Mouse (Mus musculus) cerebral cortex, adult 2 months (tissue): ENCODE measurements around the gene Basp1.

Experiments used
- WGBS: fragments of 180-500 bp; shearing (Covaris S2); methylation state at CpG from one replicate; pipeline ENCODE4 v1.1.7; 2018; 5-methylcytosine and 5-hydroxymethylcytosine counted together

Basp1 gene

DNA sequence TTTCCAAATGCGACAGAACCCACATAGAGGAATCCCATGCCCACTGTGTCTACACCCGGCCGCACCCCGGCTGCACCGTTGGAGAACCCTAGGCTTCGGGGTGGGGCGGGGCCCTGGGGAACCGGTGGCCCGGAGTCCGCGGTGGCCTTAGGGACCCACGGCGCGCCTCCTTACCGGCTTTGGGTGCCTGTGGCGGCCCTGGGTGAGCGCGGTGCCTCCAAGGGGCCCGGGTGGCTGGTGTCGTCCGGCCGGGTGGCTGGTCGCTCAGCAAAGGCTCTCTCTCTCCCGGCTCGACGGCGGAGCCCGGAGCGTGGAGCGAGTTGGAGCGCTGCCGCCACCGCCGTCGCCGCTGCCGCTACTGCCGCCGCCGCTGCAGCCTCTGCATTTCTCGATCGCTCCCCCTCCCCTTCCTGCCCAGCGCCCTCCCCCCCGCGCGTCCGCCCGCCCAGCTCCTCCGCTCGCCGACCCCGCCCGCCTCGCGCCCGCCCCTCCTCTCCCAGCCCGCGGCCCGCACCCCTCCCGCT is at the start of gene Basp1:
Gene Basp1 (minus strand): TSS at position 387 of the 524 bp plus-strand sequence.
- under 1% methylated on average over 37 of the region's 60 CpGs for WGBS

DNA sequence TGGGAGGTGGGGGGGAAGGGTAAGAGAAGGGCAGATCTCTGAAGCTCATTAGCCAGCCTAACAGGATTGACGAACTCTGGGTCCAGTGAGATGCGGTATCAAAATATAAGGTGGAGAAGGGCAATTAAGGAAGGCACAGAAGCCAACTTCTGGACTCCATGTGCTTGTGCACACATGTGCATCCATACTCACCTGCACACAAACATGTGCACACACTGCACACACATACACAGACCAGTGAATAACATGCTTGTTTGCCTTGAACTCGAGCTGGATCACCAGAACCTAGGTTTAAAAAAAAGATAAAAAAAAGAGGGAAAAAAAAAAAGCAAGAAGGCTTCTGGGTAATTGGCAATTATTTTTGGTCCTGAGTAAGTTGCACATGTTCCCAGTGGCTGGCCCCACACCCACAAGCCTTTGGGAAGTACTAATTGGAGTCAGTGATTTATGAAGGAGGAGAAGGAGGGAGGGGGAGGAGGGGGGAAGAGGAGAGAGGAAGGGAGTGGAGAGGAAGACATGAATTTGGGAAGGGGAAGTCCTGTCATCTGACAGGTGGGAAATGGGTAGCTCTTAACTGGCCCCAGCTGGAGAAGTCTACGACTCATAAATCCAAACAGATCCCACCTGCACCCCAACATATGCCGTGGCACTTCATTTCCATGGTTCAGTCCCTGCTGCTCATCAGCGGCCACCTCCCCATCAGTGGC is 48.6 kb upstream of the Basp1 start:
- WGBS: 75% methylated on average over 6 of the region's 6 CpGs

DNA sequence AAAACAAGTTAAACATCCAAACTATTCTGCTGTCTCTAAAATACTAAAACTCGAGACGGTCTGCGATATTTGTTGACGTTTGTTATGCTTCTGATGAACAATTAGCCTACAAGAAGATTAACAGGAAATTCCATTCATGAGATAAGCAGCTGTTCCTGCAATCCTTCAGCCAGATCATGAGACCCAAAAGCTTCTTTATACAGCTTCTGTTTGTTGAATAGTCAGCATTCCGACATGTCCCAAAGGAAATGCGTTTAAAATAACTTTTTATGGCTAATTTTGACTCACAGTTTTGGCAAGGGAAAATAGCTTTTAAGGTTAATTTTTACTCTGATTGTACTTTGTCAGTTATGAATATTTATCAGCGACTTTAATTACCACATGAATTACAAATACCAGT is 46.3 kb upstream of the Basp1 start:
- WGBS: 24% methylated on average over 7 of the region's 7 CpGs

DNA sequence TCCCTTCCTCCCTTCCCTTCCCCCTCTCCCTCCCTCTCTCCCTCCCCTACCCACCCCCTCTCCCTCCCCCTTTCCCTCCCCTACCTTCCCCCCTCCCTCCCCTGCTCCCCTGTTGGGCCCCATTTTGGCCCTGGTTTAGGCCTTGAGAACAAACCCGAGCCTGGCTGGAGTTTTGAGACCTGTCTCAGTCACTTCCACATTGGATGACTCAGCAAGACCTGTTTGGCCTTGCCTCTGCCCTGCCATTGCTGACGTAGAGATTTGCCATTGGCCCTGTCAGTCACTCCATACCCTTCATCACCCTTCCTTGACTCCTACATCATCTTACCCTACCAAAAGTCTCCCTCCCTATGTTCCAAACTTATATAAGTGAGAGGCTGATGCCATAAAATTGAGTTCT is 43.9 kb upstream of the Basp1 start:
- WGBS: 69% methylated on average over 2 of the region's 2 CpGs

DNA sequence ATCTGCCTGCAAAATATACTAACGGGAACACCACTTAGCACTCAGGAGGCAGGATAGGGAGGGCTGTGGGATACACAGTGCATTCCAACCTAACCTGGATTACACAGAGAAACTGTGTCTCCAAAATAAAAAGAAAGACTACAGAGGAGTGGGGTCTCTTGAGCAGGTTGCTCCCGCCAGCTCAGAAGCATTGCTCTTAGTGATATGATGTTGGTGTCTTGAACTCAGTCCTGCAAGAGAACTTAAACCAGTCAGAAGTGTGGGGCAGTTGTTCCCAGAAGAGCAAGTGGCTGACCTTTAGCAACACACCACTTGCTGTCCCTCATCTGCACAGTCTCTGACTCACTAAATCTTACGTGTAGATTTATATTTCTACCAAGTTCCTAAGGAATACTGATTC is 40.0 kb upstream of the Basp1 start:
- WGBS: 98% methylated on average over 3 of the region's 3 CpGs

DNA sequence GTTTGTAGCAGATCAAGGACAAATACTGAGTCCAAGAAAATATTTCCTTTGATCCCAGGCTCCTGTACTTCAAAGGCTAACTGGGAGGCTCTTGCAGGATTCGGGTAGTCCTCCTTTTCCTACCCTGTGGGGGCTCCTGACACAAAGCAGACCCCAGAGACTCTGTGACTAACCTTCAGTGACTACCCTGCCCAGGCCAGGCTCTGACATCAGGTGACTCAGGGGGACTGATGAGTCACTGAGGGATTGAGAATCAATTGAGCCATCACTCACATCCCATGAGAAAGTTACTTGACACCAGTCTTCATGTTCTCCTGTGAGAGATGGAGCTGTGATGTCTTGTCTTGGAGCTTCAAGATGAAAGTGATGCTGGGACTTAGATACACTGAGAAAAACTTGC is 35.8 kb upstream of the Basp1 start:
- 51% methylated on average over 1 of the region's 1 CpGs for WGBS

DNA sequence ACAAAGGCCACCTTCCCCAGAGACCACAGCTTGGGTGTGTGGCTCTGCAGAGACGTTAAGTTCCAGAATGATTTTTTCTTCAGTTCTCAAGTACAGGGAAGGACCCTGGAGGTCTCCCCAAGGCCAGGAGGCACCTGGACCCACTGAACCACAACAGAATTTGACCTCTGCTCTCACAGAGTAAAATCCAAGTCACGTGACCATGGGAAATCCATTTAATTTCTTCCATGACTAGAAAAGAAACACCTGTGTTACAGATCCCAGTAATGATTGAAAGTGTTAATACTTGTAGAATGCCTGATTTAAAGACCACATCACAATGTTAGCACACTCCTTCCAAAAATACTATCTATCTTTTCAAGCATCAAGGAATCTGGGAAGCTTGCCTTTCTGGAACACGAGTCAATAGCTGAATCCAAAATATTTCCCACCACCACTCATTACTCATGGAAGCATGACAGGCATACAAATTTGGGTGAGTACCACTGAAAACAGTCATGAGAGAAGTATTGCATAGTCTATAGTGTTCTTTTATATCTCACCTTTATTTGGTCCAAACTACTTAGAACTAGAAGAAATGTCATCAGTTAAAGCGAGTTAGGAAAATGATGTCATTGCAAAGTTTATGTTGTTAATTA is 35.3 kb upstream of the Basp1 start:
- WGBS: 72% methylated on average over 4 of the region's 4 CpGs

DNA sequence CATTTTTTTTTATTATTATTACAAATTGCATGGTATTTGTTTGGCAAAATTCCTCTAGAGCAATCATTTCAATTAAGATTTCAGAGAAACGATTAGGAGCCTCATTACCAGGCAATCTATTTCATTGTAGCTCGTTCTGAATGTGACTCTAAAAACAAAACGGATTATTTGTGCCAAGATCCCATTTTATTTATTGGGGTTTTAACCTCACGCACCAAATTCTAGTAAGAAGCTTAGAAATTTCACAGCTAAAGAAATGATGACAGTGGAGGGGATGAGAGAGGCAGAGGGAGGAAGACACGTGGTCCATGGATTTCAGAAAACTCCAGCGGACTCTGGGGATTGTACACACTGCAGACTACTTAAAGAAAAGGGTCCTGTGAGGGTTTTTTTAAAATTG is 33.6 kb upstream of the Basp1 start:
- 67% methylated on average over 6 of the region's 6 CpGs for WGBS

DNA sequence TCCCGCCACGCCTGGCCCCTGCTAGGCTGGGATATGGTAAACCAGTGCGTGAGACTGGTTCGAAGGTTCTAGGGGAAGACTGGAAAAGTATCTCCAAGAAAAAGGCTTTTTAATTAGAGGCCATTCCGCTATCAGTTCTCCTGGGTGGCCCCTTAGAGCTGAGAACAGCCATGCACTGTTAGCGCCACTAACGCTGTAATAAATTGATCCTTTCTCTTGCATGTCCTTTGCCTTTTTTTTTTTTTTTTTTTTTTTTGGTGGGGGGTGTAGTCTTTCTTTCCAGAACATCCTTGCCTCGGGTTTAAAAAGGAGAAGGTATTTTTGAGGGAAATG is 32.6 kb upstream of the Basp1 start:
- 67% methylated on average over 8 of the region's 8 CpGs for WGBS

DNA sequence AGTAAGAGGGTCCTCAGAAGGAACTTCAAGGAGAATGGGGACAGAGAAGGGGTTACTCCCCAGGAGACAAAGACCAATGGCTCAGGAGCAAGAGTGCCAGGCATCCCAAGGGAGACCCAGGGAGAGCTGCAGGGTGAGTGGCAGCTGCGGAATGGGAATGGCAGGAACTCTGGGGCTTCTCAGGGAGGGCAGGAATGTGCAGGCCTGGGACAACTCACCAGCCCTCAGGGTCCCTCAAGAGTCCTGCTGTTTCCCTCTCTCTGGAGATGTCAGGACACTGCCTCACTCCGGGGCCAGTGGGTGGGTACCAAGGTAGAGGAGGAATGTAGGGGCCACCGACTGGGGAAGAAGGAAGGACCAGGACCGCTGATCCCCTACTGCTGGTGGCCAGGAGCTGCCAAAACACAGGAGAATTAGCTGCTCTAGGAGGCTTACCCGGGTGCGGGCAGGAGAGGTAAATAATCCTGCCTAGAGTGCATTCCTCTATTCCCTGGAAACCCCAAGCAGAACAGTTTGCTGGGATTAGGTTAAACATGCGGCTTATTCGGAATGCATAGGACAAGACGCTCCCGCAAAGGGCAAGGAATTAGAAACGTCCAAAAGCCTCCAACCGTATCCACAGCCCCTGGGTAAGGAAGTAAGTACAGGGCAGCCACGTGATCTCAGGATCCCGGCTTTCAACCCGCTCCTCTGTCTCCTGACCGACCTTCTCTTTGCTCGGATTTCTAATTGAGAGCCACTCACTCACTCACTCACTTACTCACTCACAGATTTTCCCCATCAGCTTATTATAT is 32.0 kb upstream of the Basp1 start:
- WGBS: 50% methylated on average over 17 of the region's 17 CpGs

DNA sequence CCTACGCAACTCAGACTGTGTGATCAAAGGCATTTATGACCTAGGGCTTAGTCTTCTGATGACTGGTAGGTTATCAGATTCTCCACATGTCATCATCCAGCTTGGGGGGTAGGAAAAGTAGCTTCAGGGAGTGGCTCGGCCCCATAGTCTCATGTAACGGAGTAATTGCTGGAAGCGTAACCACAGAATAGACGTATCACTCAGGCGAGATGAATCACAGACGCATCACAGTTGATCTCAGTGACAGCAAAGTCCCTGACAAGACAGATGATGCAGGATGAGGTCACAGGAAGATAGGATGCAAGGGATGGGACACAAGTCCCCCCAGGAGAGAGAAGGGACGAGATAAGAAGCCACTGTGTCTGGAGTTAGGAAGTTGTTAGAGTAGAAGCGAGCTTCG is 30.6 kb upstream of the Basp1 start:
- WGBS: 92% methylated on average over 10 of the region's 10 CpGs

DNA sequence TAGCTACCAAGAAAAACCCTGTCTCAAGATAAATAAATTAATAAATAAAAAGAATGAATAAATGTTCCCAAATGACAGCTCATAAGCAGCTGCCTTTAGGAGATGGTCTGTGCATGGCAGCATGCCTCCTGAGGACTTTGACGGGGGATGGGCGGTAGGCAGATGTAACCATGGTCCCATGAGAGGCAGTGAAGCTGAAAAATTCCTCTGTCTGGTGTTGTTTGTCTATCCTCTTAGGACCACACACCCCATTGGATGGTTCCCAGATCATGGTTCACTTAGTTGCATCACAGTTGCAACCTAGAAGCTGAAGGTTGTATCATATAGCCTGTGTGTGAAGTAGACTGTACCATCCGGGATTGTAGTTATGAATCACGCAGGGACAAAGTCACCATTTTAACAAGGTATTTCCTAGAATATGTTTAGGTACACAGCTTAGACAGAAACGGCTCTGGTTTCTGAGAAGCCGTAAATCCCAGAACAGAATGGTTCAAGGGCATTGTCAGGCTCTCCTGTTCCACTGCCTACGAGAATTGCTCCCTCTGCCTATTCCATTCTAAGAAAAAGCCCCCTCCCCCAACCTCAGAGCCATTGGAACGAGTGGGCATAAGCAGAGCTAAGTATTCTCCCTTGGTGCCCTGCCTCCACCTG is 29.7 kb upstream of the Basp1 start:
- 90% methylated on average over 8 of the region's 8 CpGs for WGBS

DNA sequence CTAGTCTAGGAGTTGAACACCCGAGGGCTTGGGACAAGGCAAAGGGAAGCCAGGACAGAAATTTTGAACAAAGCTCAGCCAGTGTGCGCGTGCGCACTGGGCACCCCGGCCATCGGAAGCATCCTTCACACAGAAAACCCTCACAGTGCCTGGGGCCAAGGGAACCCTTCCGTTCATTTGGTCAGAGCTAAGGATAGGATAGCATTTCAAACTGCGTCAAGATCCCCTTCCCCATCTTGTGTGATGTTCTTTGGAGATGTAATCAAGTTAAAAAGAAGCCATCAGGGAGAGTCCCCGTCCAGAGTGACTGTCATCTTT is 28.3 kb upstream of the Basp1 start:
- WGBS: 76% methylated on average over 9 of the region's 9 CpGs

DNA sequence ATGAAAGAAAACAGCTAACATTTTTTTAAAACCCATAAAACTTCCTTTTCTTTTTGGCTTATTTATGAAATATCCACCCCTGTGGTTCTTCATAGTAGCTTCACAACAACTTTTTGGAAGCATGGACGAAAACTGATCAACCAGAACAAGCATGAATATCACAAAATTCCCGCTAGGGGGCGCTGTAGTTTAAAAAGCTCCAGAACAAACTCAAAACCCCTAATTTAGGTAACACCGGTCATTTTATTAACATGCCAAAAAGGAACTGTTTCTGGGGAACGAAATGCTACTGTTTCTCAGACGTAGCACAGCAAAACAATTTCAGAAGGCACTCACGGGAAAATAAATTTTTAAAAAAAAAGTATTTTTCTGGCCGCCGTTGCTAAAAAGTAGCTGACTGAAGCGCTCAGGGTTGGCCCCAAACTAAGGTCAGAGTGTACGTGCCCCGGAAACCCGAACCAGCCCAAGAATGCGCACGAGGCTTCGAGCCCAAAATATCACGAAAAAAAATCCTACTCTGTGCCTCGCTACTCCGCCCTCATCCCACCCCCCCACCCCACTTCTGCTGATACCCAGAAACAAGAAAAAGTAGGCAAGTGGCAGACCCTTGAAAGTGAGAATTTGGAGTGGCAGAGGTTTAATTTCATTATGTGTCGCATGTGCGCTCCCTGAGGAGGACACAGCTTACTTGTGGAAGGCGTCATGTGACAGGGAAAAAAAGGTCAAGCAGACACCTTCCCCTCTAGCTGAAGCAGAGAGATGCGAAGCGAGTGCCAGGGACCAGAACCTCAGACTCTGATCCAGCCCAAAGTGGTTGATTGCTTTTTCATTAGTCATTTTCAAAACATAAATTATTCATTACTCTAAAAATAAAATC is 27.7 kb upstream of the Basp1 start:
- 21% methylated on average over 24 of the region's 24 CpGs for WGBS

DNA sequence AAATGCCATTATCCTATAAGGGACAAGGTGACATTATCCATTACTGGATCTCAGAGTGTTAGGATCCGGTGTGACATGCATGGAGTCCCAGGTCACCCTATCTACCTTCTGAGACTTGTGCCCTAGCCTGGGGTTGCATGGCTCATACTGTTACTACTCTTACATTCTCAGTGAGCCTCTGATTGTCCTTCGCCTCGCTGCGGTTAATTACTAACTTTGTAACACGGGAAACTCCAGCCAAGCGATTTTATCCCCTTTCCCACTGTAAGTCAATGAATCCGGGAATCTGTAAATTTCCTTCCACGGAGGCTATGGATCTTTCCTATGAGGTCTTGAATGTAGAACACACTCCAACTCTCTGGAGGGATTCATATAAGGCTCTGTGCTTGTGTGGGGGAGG is 26.8 kb upstream of the Basp1 start:
- WGBS: 82% methylated on average over 8 of the region's 8 CpGs

DNA sequence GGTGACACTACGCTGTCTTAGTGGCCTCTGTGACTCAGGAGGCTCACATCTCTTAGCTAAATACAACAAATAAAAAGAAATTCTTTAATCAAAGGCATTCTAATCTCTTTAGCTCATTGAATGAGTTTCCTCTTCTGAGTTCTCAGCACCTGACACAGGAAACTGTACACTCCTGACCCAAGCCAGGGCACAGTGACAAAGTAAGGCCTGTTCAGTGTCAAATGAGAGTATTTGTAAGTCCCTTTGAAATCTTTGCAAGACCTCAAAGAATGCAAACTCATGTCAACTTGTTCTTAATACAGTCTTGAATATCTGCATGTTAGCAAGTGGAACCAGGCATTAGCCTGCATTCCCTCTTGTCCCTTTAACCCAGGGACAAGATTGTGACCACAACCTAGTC is 18.8 kb upstream of the Basp1 start:
- WGBS: 90% methylated on average over 1 of the region's 1 CpGs

DNA sequence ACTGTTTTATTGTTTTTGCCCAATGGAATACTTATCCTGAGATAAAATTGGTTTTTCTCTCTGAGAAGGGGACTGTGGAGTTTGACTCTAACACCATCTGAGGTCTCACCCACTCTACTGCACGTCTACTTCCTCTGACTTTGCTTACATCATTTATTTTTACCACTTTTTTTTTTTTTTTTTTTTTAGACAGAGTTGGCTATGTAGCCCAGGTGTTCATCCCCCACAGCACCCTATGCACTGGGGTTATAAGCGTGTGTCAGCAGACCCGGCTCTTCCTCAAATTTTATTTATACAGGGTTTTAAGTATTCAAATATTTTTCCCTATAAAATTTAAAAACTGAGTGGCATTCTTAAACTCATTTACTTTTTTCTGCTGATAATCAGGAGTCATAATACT is 16.6 kb upstream of the Basp1 start:
- 76% methylated on average over 3 of the region's 3 CpGs for WGBS

DNA sequence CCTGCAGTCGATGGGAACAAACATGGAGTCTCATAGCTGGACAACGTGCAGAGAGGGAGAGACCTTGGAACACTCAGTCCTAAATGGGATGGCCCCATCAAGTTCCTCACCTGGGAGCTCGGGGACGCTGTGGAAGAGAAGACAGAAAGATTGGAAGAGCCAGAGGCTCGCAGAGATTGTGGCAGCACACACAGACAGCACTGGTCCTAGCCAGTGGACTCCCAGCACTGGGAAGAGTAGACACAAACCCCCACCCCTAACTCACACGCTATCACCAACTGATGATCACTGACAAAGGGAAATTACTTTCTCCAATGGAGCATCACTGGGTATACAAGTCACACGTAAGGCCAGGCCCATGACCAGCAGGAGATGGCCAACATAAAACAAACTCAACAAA is 15.4 kb upstream of the Basp1 start:
- WGBS: 70% methylated on average over 7 of the region's 7 CpGs

DNA sequence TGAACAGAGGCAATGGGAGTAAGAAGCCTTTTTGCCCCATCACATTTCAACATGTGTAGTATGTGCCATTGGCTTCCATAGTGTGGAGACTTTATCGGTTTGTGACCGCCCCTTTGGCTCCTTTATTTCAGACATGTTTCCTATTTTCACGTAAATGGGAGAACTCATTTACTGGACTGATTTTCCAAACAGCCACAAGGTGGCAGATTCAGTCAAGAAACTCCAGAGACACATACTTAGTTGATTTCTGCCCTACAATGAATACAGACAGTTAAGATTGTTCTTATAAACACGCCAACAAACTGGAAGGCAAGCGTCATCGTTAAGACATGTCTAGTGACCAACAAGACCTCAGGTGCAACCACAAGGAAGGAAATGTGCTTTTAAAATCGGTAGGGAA is 15.0 kb upstream of the Basp1 start:
- WGBS: 28% methylated on average over 7 of the region's 7 CpGs

DNA sequence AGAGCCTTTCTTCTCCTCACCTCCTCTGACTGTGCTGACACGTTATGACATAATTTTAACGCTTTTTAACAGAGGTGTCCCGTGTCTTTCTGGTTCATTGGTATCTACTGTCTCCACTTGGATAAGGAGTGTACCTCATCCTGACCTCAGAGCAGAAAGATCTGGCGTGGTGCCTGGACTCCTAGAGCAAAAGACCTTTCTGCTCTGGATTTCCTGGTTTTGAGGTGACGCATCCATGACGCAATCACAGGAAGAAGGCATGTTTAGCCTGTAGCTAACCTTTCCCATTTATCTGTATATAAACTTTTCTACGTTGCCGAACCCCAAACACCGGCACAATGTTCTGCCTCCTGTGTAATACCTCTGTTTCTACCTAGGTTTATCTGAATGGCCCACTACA is 6.7 kb upstream of the Basp1 start:
- 88% methylated on average over 9 of the region's 9 CpGs for WGBS

DNA sequence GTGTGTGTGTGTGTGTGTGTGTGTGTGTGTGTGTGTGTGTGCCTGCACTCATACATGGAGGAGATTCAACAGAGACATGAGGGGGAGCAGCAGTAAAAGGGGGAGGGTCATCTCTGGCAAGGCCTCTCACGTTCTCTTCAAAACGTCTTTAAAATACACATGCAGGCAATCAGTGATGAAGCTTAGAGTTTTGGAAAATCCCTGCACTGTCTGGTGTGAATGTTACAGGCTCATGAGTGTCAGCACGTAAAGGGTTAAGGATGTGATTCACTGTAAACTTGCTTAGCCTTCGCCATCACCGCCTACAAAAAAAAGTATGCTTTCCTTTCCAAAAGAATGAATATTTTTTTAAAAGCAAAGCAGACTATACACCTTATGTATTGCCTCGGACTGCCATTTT is 2.8 kb upstream of the Basp1 start:
- WGBS: 40% methylated on average over 6 of the region's 6 CpGs

DNA sequence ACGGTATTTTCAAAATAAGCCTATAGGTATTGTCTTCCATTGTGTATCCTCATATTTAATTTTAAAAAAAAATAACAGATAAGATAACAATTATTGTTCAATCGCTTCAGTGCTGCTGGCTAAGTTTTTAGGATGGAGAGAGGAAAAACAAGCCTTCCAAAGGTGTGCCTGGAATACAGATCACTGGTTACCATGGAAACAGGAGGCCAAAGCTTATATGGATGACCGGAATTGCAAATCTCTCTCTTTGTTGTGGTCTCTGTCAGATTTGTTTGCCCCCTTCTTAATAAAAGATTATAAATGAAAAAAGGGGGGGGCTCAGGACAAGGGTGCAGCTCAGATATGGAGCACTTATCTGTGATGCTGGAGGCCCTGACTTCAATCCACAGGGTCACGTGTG is 2.4 kb upstream of the Basp1 start:
- 23% methylated on average over 4 of the region's 4 CpGs for WGBS
